Mouse (Mus musculus) lung, postnatal 0 days (tissue): ENCODE measurements around the gene Wnt5b. TPM values are rescaled to one million over a fixed set of nuclear protein-coding genes. Genes with fewer than 3 reads are reported as not detected.

Experiments used
- ATAC-seq: fragments of 200-750 bp; cut with Nextera tagmentation; 2 replicates; pipeline ENCODE4 v1.8.0; 2017; ENCODE audit warnings: moderate library complexity
- DNase-seq: peaks from one replicate; pipeline ENCODE4 v3.0.0-alpha.2; 2016; ENCODE audit warnings: low spot score
- H3K27ac ChIP-seq: fragments of 300-500 bp; sonication (generic); 2 replicates; pipeline ENCODE4 v1.5.1; 2014; ENCODE audit warnings: antibody characterized with exemption, mild to moderate bottlenecking, low read length, mixed read lengths
- H3K27me3 ChIP-seq: fragments of 300-500 bp; sonication (generic); replicated peaks from 2 replicates; pipeline ENCODE4 v1.6.1; 2014; ENCODE audit warnings: low read length, mixed read lengths; ENCODE audit not compliant: insufficient read depth
- H3K36me3 ChIP-seq: fragments of 300-500 bp; sonication (generic); 2 replicates; pipeline ENCODE4 v1.6.1; 2014; ENCODE audit warnings: low read length, mixed read lengths; ENCODE audit not compliant: insufficient read depth
- H3K4me1 ChIP-seq: fragments of 300-500 bp; sonication (generic); 2 replicates; pipeline ENCODE4 v1.6.1; 2014; ENCODE audit warnings: antibody characterized with exemption, low read depth, low read length, mixed read lengths; ENCODE audit not compliant: insufficient read depth
- H3K4me2 ChIP-seq: fragments of 300-500 bp; sonication (generic); replicated peaks from 2 replicates; pipeline ENCODE4 v1.6.1; 2014; ENCODE audit warnings: low read depth, mild to moderate bottlenecking, low read length, moderate library complexity, mixed read lengths
- H3K4me3 ChIP-seq: fragments of 300-500 bp; sonication (generic); 2 replicates; pipeline ENCODE4 v1.5.1; 2014; ENCODE audit warnings: low read depth, low read length
- H3K9ac ChIP-seq: fragments of 300-500 bp; sonication (generic); replicated peaks from 2 replicates; pipeline ENCODE4 v1.6.1; 2014; ENCODE audit warnings: low read depth, mild to moderate bottlenecking
- H3K9me3 ChIP-seq: fragments of 300-500 bp; sonication (generic); 2 replicates; pipeline ENCODE4 v1.6.1; 2016; ENCODE audit warnings: low read length, mixed read lengths
- CTCF ChIP-seq: IDR thresholded peaks from 2 replicates; pipeline ENCODE4 v1.5.1; 2016; ENCODE audit warnings: antibody characterized with exemption, mild to moderate bottlenecking
- EP300 ChIP-seq: IDR thresholded peaks from 2 replicates; pipeline ENCODE4 v1.6.1; 2016; ENCODE audit warnings: antibody characterized with exemption, mild to moderate bottlenecking, control low read depth
- WGBS: fragments of 180-500 bp; shearing (Covaris S2); extraction: QIAGEN DNeasy Blood & Tissue Kit; methylation state at CpG from one replicate; pipeline ENCODE4 v1.1.7; 2014; 5-methylcytosine and 5-hydroxymethylcytosine counted together
- polyA plus RNA-seq: library from polyadenylated mRNA; unstranded; fragments of >200 nt; fragmentation: Nextera tagmentation; extraction: Ambion mirVana; gene quantifications from 2 replicates; pipeline ENCODE4 v1.2.1, GENCODE M21; 2015

Gene Wnt5b
- polyA plus RNA-seq, 1 experiment from 2014 or later, result 6.6 TPM

DNA sequence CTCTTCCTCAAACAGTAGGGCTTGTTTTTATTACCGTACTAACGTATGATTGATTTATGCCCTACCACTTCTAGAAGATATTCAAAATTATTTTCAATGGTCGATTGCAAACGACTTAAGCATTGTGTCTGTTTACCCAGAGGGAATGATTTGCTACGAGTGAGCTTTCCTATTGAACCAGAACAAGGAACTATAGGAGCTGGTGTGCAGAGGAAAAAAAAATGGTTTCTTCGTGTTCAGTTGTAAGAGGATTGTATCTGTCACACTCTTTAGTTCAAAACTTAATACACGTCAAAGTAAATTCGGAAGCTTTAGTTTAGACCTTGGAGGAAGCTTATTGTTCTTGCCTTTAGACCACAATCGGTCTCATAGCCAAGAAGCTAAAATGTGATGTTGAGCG lies 155.1 kb downstream of the Wnt5b start:
- Histone ChIP-seq H3K36me3 (no peaks in the 10 kb centered on the region), H3K27me3 (no peaks in the 10 kb centered on the region), H3K4me2 (peak overlapping the region; percentile 75), H3K4me3 (peak overlapping the region; percentile 95), H3K4me1 (peaks cover 2% of the 10 kb centered on the region; the same call in 1 of the 2 replicates), H3K9me3 (no peaks in the 10 kb centered on the region), H3K9ac (peak overlapping the region; percentile 54), H3K27ac (peak overlapping the region; percentile 97)
- TF ChIP-seq CTCF (no peak), EP300 (no peak)
- ATAC-seq, result no peak
- 10% methylated on average over 10 of the region's 10 CpGs for WGBS
- peak; percentile 54 for DNase-seq

DNA sequence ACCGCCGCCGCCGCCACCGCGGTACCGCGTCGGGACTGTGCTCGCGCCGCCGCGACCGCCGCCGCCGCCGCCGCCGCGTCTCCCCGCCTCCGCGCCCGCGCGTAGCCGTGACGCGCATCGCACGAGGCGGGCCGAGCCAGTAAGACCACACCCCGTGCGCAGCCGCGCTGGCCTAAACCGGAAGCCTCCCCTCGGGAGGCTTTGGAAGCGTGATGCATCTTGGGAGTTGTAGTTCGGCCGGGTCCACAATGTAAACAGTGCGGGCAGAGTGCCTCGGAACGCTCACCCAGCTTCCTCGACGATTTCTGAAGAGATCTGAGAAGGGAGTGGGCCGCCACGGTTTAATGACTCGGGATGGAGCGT lies 155.5 kb downstream of the Wnt5b start:
- Histone ChIP-seq H3K27ac (peak overlapping the region; percentile 97), H3K9me3 (no peaks in the 10 kb centered on the region), H3K27me3 (no peaks in the 10 kb centered on the region), H3K4me1 (peaks cover 2% of the 10 kb centered on the region; the same call in 1 of the 2 replicates), H3K4me2 (peak overlapping the region; percentile 75), H3K36me3 (no peaks in the 10 kb centered on the region), H3K4me3 (peak overlapping the region; percentile 95), H3K9ac (peak overlapping the region; percentile 81)
- WGBS, result under 1% methylated on average over 32 of the region's 53 CpGs
- ATAC-seq (peak; percentile 99), DNase-seq (peak; percentile 99)
- TF ChIP-seq CTCF (no peak), EP300 (no peak)

DNA sequence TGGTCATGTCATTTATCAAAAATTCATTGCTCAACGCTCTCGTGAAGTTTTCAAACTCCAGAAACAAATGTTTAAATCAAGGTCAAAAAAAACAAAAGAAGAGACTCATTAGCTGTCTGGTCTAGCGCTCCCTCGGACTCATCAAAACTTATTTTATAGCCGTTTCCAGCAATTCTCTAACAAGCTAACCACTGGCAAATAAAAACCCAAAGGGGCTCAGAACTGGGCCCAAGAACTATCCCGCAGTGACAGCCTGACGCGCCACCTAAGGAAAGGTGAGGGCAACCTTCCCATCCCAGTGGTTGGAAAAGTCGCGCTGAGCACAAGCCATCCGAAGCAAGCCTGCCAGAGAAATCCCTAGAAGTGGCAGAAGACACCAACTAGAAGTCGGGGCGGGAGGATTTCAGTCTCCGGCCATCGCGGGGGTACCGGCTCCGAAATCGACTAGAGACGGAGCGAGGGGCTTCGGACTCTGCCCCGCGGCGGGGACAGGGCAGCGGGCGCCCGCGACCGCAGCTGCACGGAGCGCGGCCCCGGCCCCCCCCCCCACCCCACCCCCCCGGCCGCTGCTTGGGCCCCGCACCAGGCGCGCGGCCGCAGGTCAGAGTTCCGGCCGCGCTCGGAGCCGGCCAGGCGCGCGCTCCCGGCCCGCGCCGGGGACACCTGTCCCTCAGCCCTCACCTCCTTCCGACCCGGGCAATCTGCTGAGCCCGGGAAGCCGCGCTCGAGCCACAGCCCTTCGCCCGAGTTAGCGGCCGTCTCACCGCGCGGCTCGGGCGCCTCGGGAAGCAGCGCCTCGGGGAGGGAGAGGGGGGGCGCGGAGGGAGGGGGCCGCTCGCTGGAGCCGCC lies 156.1 kb downstream of the Wnt5b start:
- DNase-seq (peak; percentile 77), ATAC-seq (peak; percentile 83)
- H3K4me1 ChIP-seq, result peaks cover 2% of the 10 kb centered on the region; the same call in 1 of the 2 replicates
- no peaks in the 10 kb centered on the region for H3K36me3 ChIP-seq
- peak overlapping the region; percentile 75 for H3K4me2 ChIP-seq
- peak overlapping the region; percentile 97 for H3K27ac ChIP-seq
- H3K27me3 ChIP-seq, result no peaks in the 10 kb centered on the region
- H3K9me3 ChIP-seq, result no peaks in the 10 kb centered on the region
- WGBS, result under 1% methylated on average over 37 of the region's 76 CpGs
- peak overlapping the region; percentile 81 for H3K9ac ChIP-seq
- peak overlapping the region; percentile 95 for H3K4me3 ChIP-seq
- TF ChIP-seq EP300, result no peak
- peak; percentile 19 for TF ChIP-seq CTCF

DNA sequence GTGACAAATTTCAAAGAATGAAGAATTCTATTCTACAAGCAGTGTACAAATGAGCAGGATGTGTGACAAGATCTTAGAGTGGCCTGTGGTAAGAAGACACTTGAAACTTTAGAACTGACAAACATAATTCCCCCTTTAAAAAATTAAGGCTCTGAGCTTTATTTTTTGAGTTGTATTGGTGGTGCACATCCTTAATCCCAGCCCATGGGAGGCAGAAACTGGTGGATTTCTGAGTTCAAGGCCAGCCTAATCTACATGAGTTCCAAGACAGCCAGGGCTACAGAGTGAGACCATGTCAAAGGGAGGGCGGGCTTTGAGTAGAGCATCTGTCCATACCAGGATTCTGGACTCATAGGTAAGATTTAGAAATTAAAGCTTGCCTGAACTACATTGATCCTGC lies 157.3 kb downstream of the Wnt5b start:
- 0 out of 2 replicates have a peak overlapping the region, but pooled peaks have one; percentile 16 for H3K9ac ChIP-seq
- TF ChIP-seq EP300 (no peak), CTCF (no peak)
- DNase-seq, result no peak

DNA sequence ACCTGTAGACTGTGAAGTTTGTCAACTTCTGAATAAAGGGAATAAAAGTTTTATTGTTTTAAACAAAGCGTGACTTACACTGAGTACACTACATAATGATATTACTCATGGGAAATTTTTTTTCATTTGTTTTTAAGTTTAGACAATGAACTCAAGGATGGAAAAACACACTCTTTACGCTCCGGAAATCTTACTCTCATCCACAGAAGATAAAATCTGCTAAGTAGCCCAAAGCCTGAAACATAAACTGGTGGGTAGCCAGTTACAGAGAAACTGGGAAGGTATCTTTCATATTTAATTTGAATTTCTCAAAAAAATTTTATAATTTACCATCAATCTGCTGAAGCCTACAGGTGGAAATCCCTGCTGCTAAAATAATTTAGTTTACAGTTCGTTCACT lies 157.7 kb downstream of the Wnt5b start:
- no peaks in the 10 kb centered on the region for H3K27me3 ChIP-seq
- no peak overlapping the region for H3K4me3 ChIP-seq
- peaks cover 2% of the 10 kb centered on the region; the same call in 1 of the 2 replicates for H3K4me1 ChIP-seq
- no peak overlapping the region for H3K9ac ChIP-seq
- H3K27ac ChIP-seq, result no peak overlapping the region
- no peak for TF ChIP-seq CTCF
- TF ChIP-seq EP300, result no peak
- DNase-seq (no peak), ATAC-seq (no peak)
- H3K9me3 ChIP-seq, result no peaks in the 10 kb centered on the region
- 87% methylated on average over 4 of the region's 4 CpGs for WGBS
- no peaks in the 10 kb centered on the region for H3K36me3 ChIP-seq
- H3K4me2 ChIP-seq, result no peak overlapping the region

More for the DNA sequence above, 157.3 kb downstream of the Wnt5b start:
- Histone ChIP-seq H3K9me3 (no peaks in the 10 kb centered on the region), H3K4me2 (peak overlapping the region; percentile 75; the same call in 1 of the 2 replicates), H3K4me1 (peaks cover 2% of the 10 kb centered on the region; the same call in 1 of the 2 replicates), H3K4me3 (0 out of 2 replicates have a peak overlapping the region, but pooled peaks have one; percentile 95), H3K27me3 (no peaks in the 10 kb centered on the region), H3K36me3 (no peaks in the 10 kb centered on the region), H3K27ac (peak overlapping the region; percentile 9; the same call in 1 of the 2 replicates)
- ATAC-seq, result no peak
- WGBS, result 90% methylated on average over 1 of the region's 1 CpGs

DNA sequence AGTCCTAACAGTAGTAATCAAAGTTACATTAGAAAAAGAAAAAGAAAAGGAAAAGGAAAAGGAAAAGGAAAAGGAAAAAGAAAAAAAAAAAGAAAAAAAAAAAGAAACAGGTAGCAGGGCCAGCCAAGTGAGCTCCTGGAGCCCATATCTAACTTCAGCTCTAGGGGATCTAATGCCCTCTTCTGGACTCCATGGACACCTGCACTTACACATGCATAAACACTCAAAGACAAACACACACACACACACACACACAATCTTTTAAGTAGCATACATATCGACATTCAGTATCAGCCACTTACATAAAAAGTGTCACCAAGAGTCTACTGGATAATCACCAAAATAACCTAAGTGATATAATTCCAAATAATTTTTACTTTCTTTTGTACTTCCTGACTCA lies 158.5 kb downstream of the Wnt5b start:
- Histone ChIP-seq H3K9ac (no peak overlapping the region), H3K4me1 (peaks cover 2% of the 10 kb centered on the region; the same call in 1 of the 2 replicates), H3K4me2 (no peak overlapping the region), H3K27ac (no peak overlapping the region), H3K4me3 (no peak overlapping the region), H3K9me3 (no peaks in the 10 kb centered on the region), H3K36me3 (no peaks in the 10 kb centered on the region), H3K27me3 (no peaks in the 10 kb centered on the region)
- 82% methylated on average over 1 of the region's 1 CpGs for WGBS
- no peak for ATAC-seq
- TF ChIP-seq CTCF (peak; percentile 47), EP300 (no peak)
- no peak for DNase-seq

Other genes with a start within 250 kb of the Wnt5b start
- 0.20 and 0.29 TPM in 2 replicates for gene Lrtm2, start 213.6 kb downstream of the Wnt5b start, polyA plus RNA-seq
- gene Adipor2, start 126.6 kb downstream of the Wnt5b start, polyA plus RNA-seq, result 60.7 and 66.4 TPM in 2 replicates
- gene Fbxl14, start 64.7 kb downstream of the Wnt5b start, polyA plus RNA-seq, result 3.9 and 4.5 TPM in 2 replicates